In the genomic region with DNA sequence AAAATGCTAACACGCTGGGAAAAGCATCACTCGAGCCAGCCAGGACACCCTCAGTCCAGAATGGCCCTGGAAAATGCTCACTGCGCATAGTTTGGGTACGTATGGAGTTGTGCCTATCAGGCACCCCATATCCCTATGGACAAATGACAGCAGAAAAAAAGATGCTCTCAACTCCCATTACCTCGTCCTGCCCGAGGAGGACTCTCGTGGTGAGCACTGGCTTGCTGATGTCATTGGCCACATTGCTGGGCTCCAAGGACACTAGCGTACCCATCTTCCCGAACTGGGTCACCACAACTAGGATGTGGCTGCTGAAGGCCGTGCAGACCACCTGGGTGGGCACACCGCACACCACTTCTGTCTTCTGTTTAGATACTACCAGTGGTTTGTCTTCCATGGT, we compare ENCODE assay signal across 9 mouse cellular contexts. TPM values are rescaled to one million over a fixed set of nuclear protein-coding genes. Genes with fewer than 3 reads are reported as not detected.
DNase-seq lines count a peak whose midpoint lies in the region; ATAC-seq and TF ChIP-seq lines count a peak whose summit lies in the region.
"Had no signal": no experiment of that assay in that cellular context is flagged by ENCODE, and none has a peak within 500 bp of the region (broad histone marks: within the 10 kb centered on the region; RNA-seq: fewer than 3 reads in every experiment).

No protein-coding gene starts in this region.

- no peak for DNase-seq in left cerebral cortex, adult 2 months (ENCODE audit: extremely low spot score in 1 of 2, low spot score in 2 of 2)
- DNase-seq in left cerebral cortex, adult 8-10 months (ENCODE audit: low spot score in 2 of 2), result no peak
- DNase-seq in embryonic facial prominence, embryonic 11.5 days (ENCODE audit: low spot score), result no peak
- DNase-seq in intestine, embryonic 14.5 days (ENCODE audit: low spot score), result no peak
- DNase-seq in layer of hippocampus, adult 9-10 months (ENCODE audit: low spot score), result no peak
- DNase-seq in adrenal gland, postnatal 4 days (ENCODE audit: low spot score in 2 of 2), result no peak

- H3K27ac ChIP-seq in left cerebral cortex, adult 2 months, result no peak overlapping the region
- 0 out of 2 replicates have a peak overlapping the region, but pooled peaks have one; percentile 28 for H3K27ac ChIP-seq in embryonic facial prominence, embryonic 11.5 days (replicated peaks; ENCODE audit: low read depth, low read length)
- no peak overlapping the region for H3K27ac ChIP-seq in intestine, embryonic 14.5 days (ENCODE audit: low read depth)

- no peaks in the 10 kb centered on the region; the same call in 1 of the 2 replicates for H3K4me1 ChIP-seq in embryonic facial prominence, embryonic 11.5 days (ENCODE audit: control insufficient read depth, insufficient read depth, low read length)
- peaks cover 26% of the 10 kb centered on the region for H3K4me1 ChIP-seq in intestine, embryonic 14.5 days (replicated peaks; ENCODE audit: control insufficient read depth, insufficient read depth, low read length)

- intact Hi-C loops in left cerebral cortex, adult 2 months (cut with DNase I), result loop anchor here (2.0 kb wide), 1 partner anchor 51 kb away; the partner anchor contains the start of gene Ints1

- H3K9me3 ChIP-seq in embryonic facial prominence, embryonic 11.5 days (replicated peaks; ENCODE audit: control insufficient read depth, low read length), result no peaks in the 10 kb centered on the region
- H3K9me3 ChIP-seq in intestine, embryonic 14.5 days (ENCODE audit: control insufficient read depth, low read length), result no peaks in the 10 kb centered on the region

- no peak for ATAC-seq in embryonic facial prominence, embryonic 11.5 days (replicated peaks; ENCODE audit: insufficient number of reproducible peaks, low FRiP score, low TSS enrichment, low read depth)
- ATAC-seq in intestine, embryonic 14.5 days (replicated peaks; ENCODE audit: low FRiP score, low TSS enrichment, low read depth), result no peak
- ATAC-seq in megakaryocyte progenitor cell, adult 5-6 weeks (replicated peaks; ENCODE audit: poor library complexity), result no peak

- peaks cover 14% of the 10 kb centered on the region for H3K79me2 ChIP-seq in myocyte (ENCODE audit: control insufficient read depth, insufficient read depth)

- no peaks in the 10 kb centered on the region for H3K36me3 ChIP-seq in embryonic facial prominence, embryonic 11.5 days (replicated peaks; ENCODE audit: control insufficient read depth, insufficient read depth, low read depth, low read length)
- peaks cover 27% of the 10 kb centered on the region for H3K36me3 ChIP-seq in intestine, embryonic 14.5 days (ENCODE audit: control insufficient read depth, insufficient read depth, low read length)
- H3K36me3 ChIP-seq in myocyte (ENCODE audit: control insufficient read depth, insufficient read depth), result peaks cover 8% of the 10 kb centered on the region

- H3K4me2 ChIP-seq in embryonic facial prominence, embryonic 11.5 days (ENCODE audit: low read depth, low read length), result peak overlapping the region; percentile 86
- H3K4me2 ChIP-seq in intestine, embryonic 14.5 days (ENCODE audit: low read length), result peak overlapping the region; percentile 100
- H3K4me2 ChIP-seq in myocyte (ENCODE audit: low read depth), result peak overlapping the region; percentile 87

- H3K9ac ChIP-seq in embryonic facial prominence, embryonic 11.5 days (replicated peaks; ENCODE audit: low read length), result peak overlapping the region; percentile 85
- peak overlapping the region; percentile 78 for H3K9ac ChIP-seq in intestine, embryonic 14.5 days (ENCODE audit: low read length)

- H3K27me3 ChIP-seq in embryonic facial prominence, embryonic 11.5 days (ENCODE audit: control insufficient read depth, insufficient read depth, low read length), result no peaks in the 10 kb centered on the region
- no peaks in the 10 kb centered on the region for H3K27me3 ChIP-seq in intestine, embryonic 14.5 days (replicated peaks; ENCODE audit: control insufficient read depth, insufficient read depth, low read length)
- no peaks in the 10 kb centered on the region for H3K27me3 ChIP-seq in myocyte (ENCODE audit: control insufficient read depth, insufficient read depth, insufficient read length)

- peak overlapping the region; percentile 90 for H3K4me3 ChIP-seq in left cerebral cortex, adult 2 months
- peak overlapping the region; percentile 74 for H3K4me3 ChIP-seq in embryonic facial prominence, embryonic 11.5 days (ENCODE audit: low read depth, low read length)
- H3K4me3 ChIP-seq in intestine, embryonic 14.5 days (ENCODE audit: low read depth, low read length), result peak overlapping the region; percentile 98
- peak overlapping the region; percentile 88 for H3K4me3 ChIP-seq in myocyte

- TF ChIP-seq POLR2A in myocyte (IDR thresholded peaks at IDR 0.05; ENCODE audit: insufficient read length, low read depth), result no peak

- WGBS in embryonic facial prominence, embryonic 11.5 days, result 39% methylated on average over 11 of the region's 11 CpGs
- WGBS in intestine, embryonic 14.5 days, result 33% methylated on average over 11 of the region's 11 CpGs

- peak overlapping the region; percentile 45 for H3ac ChIP-seq in myocyte (ENCODE audit: control insufficient read depth, insufficient read length)

- TF ChIP-seq CTCF in left cerebral cortex, adult 2 months (IDR thresholded peaks at IDR 0.05), result no peak

TF ChIP-seq in myocyte, 11 proteins besides CTCF, POLR2A, EP300 and RAD21:
- TF ChIP-seq TCF12 (IDR thresholded peaks at IDR 0.05; ENCODE audit: insufficient read depth, poor library complexity, severe bottlenecking) (no peak), USF1 (IDR thresholded peaks at IDR 0.05; ENCODE audit: low read depth) (no peak), MAX (IDR thresholded peaks at IDR 0.05; ENCODE audit: low read depth) (no peak), CEBPB (IDR thresholded peaks at IDR 0.05; ENCODE audit: insufficient read depth, poor library complexity, severe bottlenecking) (no peak), E2F4 (IDR thresholded peaks at IDR 0.05; ENCODE audit: insufficient read depth) (no peak), REST (IDR thresholded peaks at IDR 0.05; ENCODE audit: insufficient read depth, insufficient read length) (no peak), MYOD1 (IDR thresholded peaks at IDR 0.05; ENCODE audit: control insufficient read depth in 1 of 3, insufficient read length in 2 of 3, low read depth in 2 of 3) (no peak), TCF3 (IDR thresholded peaks at IDR 0.05; ENCODE audit: insufficient read length, low read depth) (no peak), SRF (IDR thresholded peaks at IDR 0.05; ENCODE audit: control insufficient read depth, insufficient read length, low read depth) (no peak)

RNA-seq across cellular contexts. Expression of gene Gm26938, which starts 0.3 kb away (rescaled TPM):
- total RNA-seq in left cerebral cortex, adult 2 months (2021), result not detected
- not detected for total RNA-seq in left cerebral cortex, adult 8-10 months (2022)
- 1.5 TPM in 1 of 2 replicates, not detected in the other for polyA plus RNA-seq in embryonic facial prominence, embryonic 11.5 days (2014; fragmentation: Nextera tagmentation; extraction: Ambion mirVana)
- polyA plus RNA-seq in intestine, embryonic 14.5 days (2014; fragmentation: Nextera tagmentation; extraction: Ambion mirVana), result not detected in 2 replicates
- not detected for polyA plus RNA-seq in myocyte (2012; fragmentation: generic; extraction: Trizol)
- not detected in 2 replicates for total RNA-seq in megakaryocyte progenitor cell, adult 5-6 weeks (2015)
- not detected in 2 replicates for total RNA-seq in megakaryocyte progenitor cell, adult 5-6 weeks (2017)
- not detected for total RNA-seq in adrenal gland, postnatal 4 days (2021)
- total RNA-seq: left cerebral cortex, postnatal 25 days had no signal

RNA-seq across cellular contexts. Expression of gene Psmg3, which starts 0.7 kb away (rescaled TPM):
- 10 to 100 TPM; 18.0 to 20.3 TPM for total RNA-seq in left cerebral cortex, adult 2 months (2021)
- 10 to 100 TPM; 16.7 to 20.2 (median 19.1) TPM for total RNA-seq in left cerebral cortex, adult 8-10 months (2022)
- 67.8 and 73.9 TPM in 2 replicates for polyA plus RNA-seq in embryonic facial prominence, embryonic 11.5 days (2014; fragmentation: Nextera tagmentation; extraction: Ambion mirVana)
- polyA plus RNA-seq in intestine, embryonic 14.5 days (2014; fragmentation: Nextera tagmentation; extraction: Ambion mirVana), result 82.9 and 96.6 TPM in 2 replicates
- 57.7 TPM for polyA plus RNA-seq in myocyte (2012; fragmentation: generic; extraction: Trizol)
- total RNA-seq in megakaryocyte progenitor cell, adult 5-6 weeks (2015), result 27.3 and 30.9 TPM in 2 replicates
- 24.6 and 32.5 TPM in 2 replicates for total RNA-seq in megakaryocyte progenitor cell, adult 5-6 weeks (2017)
- 10 to 100 TPM; 19.7 to 22.2 TPM for total RNA-seq in adrenal gland, postnatal 4 days (2021)

RNA-seq across cellular contexts. Expression of gene Tmem184a, which starts 6.2 kb away (rescaled TPM):
- under 1 TPM; 0.58 to 0.63 TPM for total RNA-seq in left cerebral cortex, adult 2 months (2021)
- under 1 TPM in 3 of 4 experiments, not detected in 1; 0.27 to 0.50 (median 0.39) TPM for total RNA-seq in left cerebral cortex, adult 8-10 months (2022)
- 1.3 and 2.3 TPM in 2 replicates for polyA plus RNA-seq in embryonic facial prominence, embryonic 11.5 days (2014; fragmentation: Nextera tagmentation; extraction: Ambion mirVana)
- 12.5 and 15.1 TPM in 2 replicates for polyA plus RNA-seq in intestine, embryonic 14.5 days (2014; fragmentation: Nextera tagmentation; extraction: Ambion mirVana)
- 7.2 TPM for polyA plus RNA-seq in myocyte (2012; fragmentation: generic; extraction: Trizol)
- 0.10 TPM in 1 of 2 replicates, not detected in the other for total RNA-seq in megakaryocyte progenitor cell, adult 5-6 weeks (2015)
- total RNA-seq in megakaryocyte progenitor cell, adult 5-6 weeks (2017), result not detected in 2 replicates
- total RNA-seq in adrenal gland, postnatal 4 days (2021), result 1 to 10 TPM; 1.5 to 3.9 TPM

RNA-seq across cellular contexts. Expression of gene Mafk, which starts 34.6 kb away (rescaled TPM):
- 10 to 100 TPM in 1 of 2 experiments, 1 to 10 TPM in 1; 8.9 to 11.5 TPM for total RNA-seq in left cerebral cortex, adult 2 months (2021)
- total RNA-seq in left cerebral cortex, adult 8-10 months (2022), result 10 to 100 TPM in 2 of 4 experiments, 1 to 10 TPM in 2; 8.6 to 13.0 (median 10.0) TPM
- 3.4 and 4.2 TPM in 2 replicates for polyA plus RNA-seq in embryonic facial prominence, embryonic 11.5 days (2014; fragmentation: Nextera tagmentation; extraction: Ambion mirVana)
- polyA plus RNA-seq in intestine, embryonic 14.5 days (2014; fragmentation: Nextera tagmentation; extraction: Ambion mirVana), result 9.4 and 11.2 TPM in 2 replicates
- 19.8 TPM for polyA plus RNA-seq in myocyte (2012; fragmentation: generic; extraction: Trizol)
- 11.0 and 13.4 TPM in 2 replicates for total RNA-seq in megakaryocyte progenitor cell, adult 5-6 weeks (2015)
- 22.7 and 27.0 TPM in 2 replicates for total RNA-seq in megakaryocyte progenitor cell, adult 5-6 weeks (2017)
- total RNA-seq in adrenal gland, postnatal 4 days (2021), result 10 to 100 TPM; 21.9 to 23.2 TPM

RNA-seq across cellular contexts. Expression of gene Ints1, which starts 50.5 kb away (rescaled TPM):
- 100 to 1,000 TPM in 1 of 2 experiments, 10 to 100 TPM in 1; 91.9 to 102 TPM for total RNA-seq in left cerebral cortex, adult 2 months (2021)
- total RNA-seq in left cerebral cortex, adult 8-10 months (2022), result 100 to 1,000 TPM in 2 of 4 experiments, 10 to 100 TPM in 2; 97.1 to 104 (median 99.7) TPM
- polyA plus RNA-seq in embryonic facial prominence, embryonic 11.5 days (2014; fragmentation: Nextera tagmentation; extraction: Ambion mirVana), result 21.2 and 26.2 TPM in 2 replicates
- polyA plus RNA-seq in intestine, embryonic 14.5 days (2014; fragmentation: Nextera tagmentation; extraction: Ambion mirVana), result 36.5 and 42.5 TPM in 2 replicates
- 46.4 TPM for polyA plus RNA-seq in myocyte (2012; fragmentation: generic; extraction: Trizol)
- 63.8 and 65.1 TPM in 2 replicates for total RNA-seq in megakaryocyte progenitor cell, adult 5-6 weeks (2015)
- 41.0 and 47.0 TPM in 2 replicates for total RNA-seq in megakaryocyte progenitor cell, adult 5-6 weeks (2017)
- 10 to 100 TPM; 52.8 to 65.7 TPM for total RNA-seq in adrenal gland, postnatal 4 days (2021)
